Mouse (Mus musculus): Measurements from ENCODE around the gene Anln. TPM values are rescaled to one million over a fixed set of nuclear protein-coding genes. Genes with fewer than 3 reads are reported as not detected.
"Not testable (repeated sequence)": the region's sequence is repeated elsewhere in the genome, so short reads cannot be mapped to it uniquely, and the experiment has no call there.

Gene Anln
- total and polyA plus RNA-seq, 2 experiments from 2014 or later: 2.4 to 6.6 TPM

DNA sequence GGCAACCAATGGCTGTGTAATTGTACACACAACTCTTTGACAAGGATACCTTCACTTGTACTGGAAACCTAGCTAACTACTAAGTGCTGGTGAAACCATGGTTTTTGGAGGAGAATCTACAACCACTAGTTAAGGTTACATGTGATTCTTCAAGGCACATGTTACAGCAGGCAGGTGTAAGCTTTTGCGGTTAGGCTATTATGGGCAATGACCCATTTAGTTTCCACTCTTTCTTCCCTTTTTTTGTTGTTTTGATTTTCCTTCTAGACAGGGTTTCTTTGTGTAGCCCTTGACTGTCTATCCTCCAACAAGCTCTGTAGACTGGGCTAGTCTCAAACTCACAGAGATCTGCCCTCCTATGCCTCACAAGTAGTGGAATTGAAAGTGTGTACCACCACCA lies 64.4 kb downstream of the Anln start:
- WGBS: 91% methylated on average over 1 of the region's 1 CpGs
- H3K9me3 ChIP-seq (ENCODE audit: low read length): no peaks in the 10 kb centered on the region
- no peak overlapping the region for H3K9ac ChIP-seq
- H3K4me2 ChIP-seq (ENCODE audit: low read depth): no peak overlapping the region
- peaks cover 5% of the 10 kb centered on the region; the same call in 1 of the 2 replicates for H3K4me1 ChIP-seq (ENCODE audit: insufficient read depth)
- H3K4me3 ChIP-seq (ENCODE audit: low read depth, low read length): no peak overlapping the region
- no peak for TF ChIP-seq CTCF (IDR thresholded peaks at IDR 0.05; ENCODE audit: low read depth)
- no peaks in the 10 kb centered on the region for H3K36me3 ChIP-seq (ENCODE audit: insufficient read depth)
- no peak for ATAC-seq
- no peaks in the 10 kb centered on the region for H3K27me3 ChIP-seq (ENCODE audit: insufficient read depth, low read length)
- no peak for DNase-seq
- H3K27ac ChIP-seq (ENCODE audit: low read depth, low read length): no peak overlapping the region

DNA sequence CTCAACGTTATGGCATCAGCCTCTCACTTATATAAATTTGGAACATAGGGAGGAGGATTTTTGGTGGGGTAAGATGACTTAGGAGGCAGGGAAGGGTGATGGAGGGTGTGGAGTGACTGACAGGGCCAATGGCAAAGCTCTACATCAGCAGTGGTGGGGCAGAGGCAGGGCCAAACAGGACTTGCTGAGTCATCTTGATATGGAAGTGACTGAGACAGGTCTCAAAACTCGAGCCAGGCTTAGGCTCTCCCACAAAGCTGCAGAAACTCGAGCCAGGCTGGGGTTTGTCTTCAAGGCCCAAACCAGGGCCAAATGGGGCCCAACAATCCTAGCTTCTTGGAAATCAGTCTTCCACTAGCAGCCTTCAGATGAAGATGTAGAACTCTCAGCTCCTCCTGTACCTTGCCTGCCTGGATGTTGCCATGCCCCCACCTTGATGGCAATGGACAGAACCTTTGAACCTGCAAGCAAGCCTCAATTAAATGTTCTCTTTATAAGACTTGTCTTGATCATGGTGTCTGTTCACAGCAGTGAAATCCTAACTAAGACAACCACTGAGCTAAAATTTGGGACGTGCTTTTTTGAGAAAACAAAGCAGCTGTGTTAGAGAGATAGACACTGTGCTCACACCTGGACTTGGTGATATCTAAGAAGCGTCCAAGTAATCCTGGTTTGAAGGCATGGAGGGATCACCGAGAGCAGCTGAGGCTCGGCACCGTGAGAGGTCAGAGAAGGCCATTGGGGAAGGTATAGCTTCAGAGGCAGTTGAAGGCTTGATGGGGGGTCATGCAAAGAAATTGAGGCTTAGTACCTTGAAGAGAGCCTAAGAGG lies 66.4 kb downstream of the Anln start:
- Histone ChIP-seq H3K9ac (no peak overlapping the region), H3K9me3 (ENCODE audit: low read length) (0 out of 2 replicates have a peak, but pooled peaks cover 6% of the 10 kb centered on the region), H3K4me1 (ENCODE audit: insufficient read depth) (peaks cover 5% of the 10 kb centered on the region; the same call in 1 of the 2 replicates), H3K27me3 (ENCODE audit: insufficient read depth, low read length) (no peaks in the 10 kb centered on the region), H3K27ac (ENCODE audit: low read depth, low read length) (no peak overlapping the region), H3K36me3 (ENCODE audit: insufficient read depth) (no peaks in the 10 kb centered on the region), H3K4me2 (ENCODE audit: low read depth) (no peak overlapping the region), H3K4me3 (ENCODE audit: low read depth, low read length) (no peak overlapping the region)
- no peak for ATAC-seq
- 84% methylated on average over 8 of the region's 8 CpGs for WGBS
- no peak for DNase-seq
- no peak for TF ChIP-seq CTCF (IDR thresholded peaks at IDR 0.05; ENCODE audit: low read depth)

DNA sequence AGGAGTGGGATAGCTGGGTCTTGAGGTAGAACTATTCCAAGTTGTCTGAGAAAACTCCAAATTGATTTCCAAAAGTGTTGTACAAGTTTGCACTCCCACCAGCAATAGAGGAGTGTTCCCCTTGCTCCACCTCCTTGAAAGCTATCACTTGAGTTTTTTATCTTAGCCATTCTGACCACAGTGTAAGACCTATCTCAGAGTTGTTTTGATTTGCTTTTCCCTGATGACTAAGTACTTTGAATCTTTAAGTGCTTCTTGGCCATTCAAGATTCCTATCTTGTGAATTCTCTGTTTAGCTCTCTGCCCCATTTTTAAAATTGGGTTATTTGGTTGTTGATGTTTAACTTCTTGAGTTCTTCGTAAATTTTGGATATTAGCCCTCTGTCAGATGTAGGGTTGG lies 69.9 kb downstream of the Anln start:
- 90% methylated on average over 1 of the region's 1 CpGs for WGBS
- no peak overlapping the region for H3K4me3 ChIP-seq (ENCODE audit: low read depth, low read length)
- no peak overlapping the region for H3K27ac ChIP-seq (ENCODE audit: low read depth, low read length)
- no peak overlapping the region for H3K9ac ChIP-seq
- H3K36me3 ChIP-seq (ENCODE audit: insufficient read depth): no peaks in the 10 kb centered on the region
- no peak for ATAC-seq
- no peak for DNase-seq
- H3K4me1 ChIP-seq (ENCODE audit: insufficient read depth): no peaks in the 10 kb centered on the region
- no peaks in the 10 kb centered on the region for H3K27me3 ChIP-seq (ENCODE audit: insufficient read depth, low read length)
- no peak overlapping the region for H3K4me2 ChIP-seq (ENCODE audit: low read depth)
- H3K9me3 ChIP-seq (ENCODE audit: low read length): 0 out of 2 replicates have a peak, but pooled peaks cover 6% of the 10 kb centered on the region
- TF ChIP-seq CTCF (IDR thresholded peaks at IDR 0.05; ENCODE audit: low read depth): no peak

DNA sequence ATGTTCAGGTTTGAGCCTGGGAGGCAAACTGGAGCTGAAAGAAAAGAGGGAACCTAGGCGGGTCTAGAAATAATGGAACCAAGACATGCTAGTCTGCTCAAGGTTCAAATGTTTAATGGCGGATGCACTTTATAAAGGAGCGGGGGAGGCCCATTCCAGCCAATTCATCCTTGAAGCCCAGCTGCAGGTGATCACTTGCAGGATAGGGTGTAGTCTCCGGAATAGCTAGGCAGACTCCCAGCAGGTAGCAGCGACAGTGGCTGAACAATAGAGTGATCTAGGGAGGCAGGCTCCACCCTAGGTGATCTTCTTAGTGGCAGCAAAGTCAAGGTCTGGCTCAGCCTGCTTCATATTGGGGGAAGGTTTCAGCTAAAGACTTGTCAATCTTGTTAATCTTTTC lies 72.9 kb downstream of the Anln start:
- not testable (repeated sequence) for H3K27me3 ChIP-seq (ENCODE audit: insufficient read depth, low read length); DNase-seq; H3K9me3 ChIP-seq (ENCODE audit: low read length); H3K27ac ChIP-seq (ENCODE audit: low read depth, low read length); H3K36me3 ChIP-seq (ENCODE audit: insufficient read depth); ATAC-seq; H3K4me2 ChIP-seq (ENCODE audit: low read depth); H3K4me1 ChIP-seq (ENCODE audit: insufficient read depth); H3K4me3 ChIP-seq (ENCODE audit: low read depth, low read length); H3K9ac ChIP-seq
- WGBS: 60% methylated on average over 5 of the region's 5 CpGs

DNA sequence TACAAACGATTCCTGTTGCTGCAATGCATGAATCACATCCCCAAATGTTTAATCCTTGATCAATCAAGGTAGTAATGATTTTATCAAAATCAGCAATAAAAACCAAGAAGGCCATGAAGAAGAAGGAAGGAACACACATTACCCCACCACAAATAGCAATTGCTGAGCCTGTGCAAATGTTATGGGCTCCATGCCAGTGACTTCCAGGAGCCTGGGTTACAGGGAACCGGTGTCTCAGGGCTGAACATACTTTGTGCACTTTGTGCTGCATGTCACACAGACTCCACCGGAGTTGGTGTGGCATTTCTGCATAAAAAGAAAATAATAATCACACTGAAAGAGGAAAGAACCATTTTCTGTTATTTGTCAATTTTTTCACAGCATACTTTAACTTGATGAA lies 74.9 kb downstream of the Anln start:
- no peak for ATAC-seq
- Histone ChIP-seq H3K4me3 (ENCODE audit: low read depth, low read length) (no peak overlapping the region), H3K27ac (ENCODE audit: low read depth, low read length) (no peak overlapping the region), H3K4me1 (ENCODE audit: insufficient read depth) (no peaks in the 10 kb centered on the region), H3K9me3 (ENCODE audit: low read length) (0 out of 2 replicates have a peak, but pooled peaks cover 6% of the 10 kb centered on the region), H3K4me2 (ENCODE audit: low read depth) (no peak overlapping the region), H3K27me3 (ENCODE audit: insufficient read depth, low read length) (no peaks in the 10 kb centered on the region), H3K9ac (no peak overlapping the region), H3K36me3 (ENCODE audit: insufficient read depth) (no peaks in the 10 kb centered on the region)
- WGBS: 80% methylated on average over 3 of the region's 3 CpGs
- no peak for TF ChIP-seq CTCF (IDR thresholded peaks at IDR 0.05; ENCODE audit: low read depth)
- DNase-seq: no peak

DNA sequence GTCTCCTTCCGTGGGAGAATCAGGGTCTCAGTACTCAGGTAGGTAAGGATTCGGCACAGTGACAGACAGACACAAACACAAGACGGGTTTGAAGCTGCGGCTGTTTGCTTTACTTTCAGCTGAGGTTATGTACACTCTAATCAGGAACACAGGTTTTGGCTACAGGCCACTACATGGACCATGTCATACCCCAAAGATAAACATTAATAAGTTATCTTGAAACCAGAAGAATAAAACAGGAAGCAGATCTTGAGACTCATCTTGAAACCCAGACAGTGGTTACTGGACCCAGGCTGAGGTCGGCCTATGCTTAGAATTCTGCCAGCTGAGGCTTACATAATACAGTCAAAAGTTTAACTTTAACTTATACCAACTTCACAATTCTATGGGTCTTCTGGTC lies 75.8 kb downstream of the Anln start:
- Histone ChIP-seq H3K9ac (no peak overlapping the region), H3K4me3 (ENCODE audit: low read depth, low read length) (no peak overlapping the region), H3K27me3 (ENCODE audit: insufficient read depth, low read length) (no peaks in the 10 kb centered on the region), H3K27ac (ENCODE audit: low read depth, low read length) (no peak overlapping the region), H3K9me3 (ENCODE audit: low read length) (0 out of 2 replicates have a peak, but pooled peaks cover 4% of the 10 kb centered on the region), H3K4me1 (ENCODE audit: insufficient read depth) (no peaks in the 10 kb centered on the region), H3K36me3 (ENCODE audit: insufficient read depth) (no peaks in the 10 kb centered on the region), H3K4me2 (ENCODE audit: low read depth) (no peak overlapping the region)
- no peak for TF ChIP-seq CTCF (IDR thresholded peaks at IDR 0.05; ENCODE audit: low read depth)
- ATAC-seq: no peak
- 88% methylated on average over 5 of the region's 5 CpGs for WGBS
- DNase-seq: no peak

GRCm38 (mm10) chr9:22309651-22310050 lies 79.3 kb downstream of the Anln start:
- no peak for TF ChIP-seq CTCF (IDR thresholded peaks at IDR 0.05; ENCODE audit: low read depth)
- H3K36me3 ChIP-seq (ENCODE audit: insufficient read depth): peaks cover 6% of the 10 kb centered on the region
- H3K9me3 ChIP-seq (ENCODE audit: low read length): no peaks in the 10 kb centered on the region
- no peak overlapping the region for H3K4me3 ChIP-seq (ENCODE audit: low read depth, low read length)
- H3K9ac ChIP-seq: no peak overlapping the region
- no peaks in the 10 kb centered on the region for H3K27me3 ChIP-seq (ENCODE audit: insufficient read depth, low read length)
- H3K4me2 ChIP-seq (ENCODE audit: low read depth): no peak overlapping the region
- no peak for ATAC-seq
- peaks cover 7% of the 10 kb centered on the region; the same call in 1 of the 2 replicates for H3K4me1 ChIP-seq (ENCODE audit: insufficient read depth)
- H3K27ac ChIP-seq (ENCODE audit: low read depth, low read length): no peak overlapping the region
- no peak for DNase-seq
- WGBS: 95% methylated on average over 5 of the region's 5 CpGs

DNA sequence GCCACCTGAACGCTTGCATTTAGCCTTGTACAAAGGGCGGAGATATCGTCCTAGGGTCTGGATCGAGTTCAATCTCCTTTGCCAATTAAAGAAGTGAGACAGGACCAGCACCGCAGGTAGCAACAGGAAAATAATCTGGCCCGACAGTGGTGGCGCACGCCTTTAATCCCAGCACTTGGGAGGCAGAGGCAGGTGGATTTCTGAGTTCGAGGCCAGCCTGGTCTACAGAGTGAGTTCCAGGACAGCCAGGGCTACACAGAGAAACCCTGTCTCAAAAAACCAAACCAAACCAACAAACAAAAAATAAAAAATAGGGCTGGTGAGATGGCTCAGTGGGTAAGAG lies 81.1 kb downstream of the Anln start:
- H3K9me3 ChIP-seq (ENCODE audit: low read length); H3K4me1 ChIP-seq (ENCODE audit: insufficient read depth); DNase-seq; H3K27me3 ChIP-seq (ENCODE audit: insufficient read depth, low read length): not testable (repeated sequence)
- ATAC-seq: peak; percentile 17; the same call in 1 of the 2 replicates
- H3K4me3 ChIP-seq (ENCODE audit: low read depth, low read length): peak overlapping the region; percentile 91
- H3K36me3 ChIP-seq (ENCODE audit: insufficient read depth): peaks cover 17% of the 10 kb centered on the region
- WGBS: 9% methylated on average over 9 of the region's 9 CpGs
- H3K27ac ChIP-seq (ENCODE audit: low read depth, low read length): peak overlapping the region; percentile 93
- H3K4me2 ChIP-seq (ENCODE audit: low read depth): peak overlapping the region; percentile 86
- H3K9ac ChIP-seq: peak overlapping the region; percentile 99

Measured in forebrain, postnatal 0 days (tissue).